In genomic region chr5:58740759-58741158, GRCm38 (mm10) we compare ENCODE assay signal across 13 mouse cellular contexts.
"Had no signal": no experiment of that assay in that cellular context is flagged by ENCODE, and none has a peak within 500 bp of the region (broad histone marks: within the 10 kb centered on the region; RNA-seq: fewer than 3 reads in every experiment).

No protein-coding gene starts in this region.

- H3K36me3 ChIP-seq: kidney, embryonic 15.5 days; limb, embryonic 15.5 days; neural tube, embryonic 13.5 days had no signal

- H3K27ac ChIP-seq: kidney, embryonic 15.5 days; limb, embryonic 15.5 days; liver, embryonic 14.5 days; neural tube, embryonic 13.5 days; stomach, postnatal 0 days had no signal

- H3K9me3 ChIP-seq: kidney, embryonic 15.5 days; limb, embryonic 15.5 days; neural tube, embryonic 13.5 days had no signal

- H3K4me1 ChIP-seq: kidney, embryonic 15.5 days; limb, embryonic 15.5 days; neural tube, embryonic 13.5 days had no signal

- H3K4me2 ChIP-seq: kidney, embryonic 15.5 days; limb, embryonic 15.5 days; neural tube, embryonic 13.5 days had no signal

- DNase-seq: kidney, adult 2 months; kidney, postnatal 25 days; layer of hippocampus, adult 9-11 months; layer of hippocampus, postnatal 36 days; lung, adult 18-20 months; midbrain, embryonic 14.5 days; thymus, postnatal 4 days had no signal

- ATAC-seq: intestine, embryonic 16.5 days had no signal

- H3K4me3 ChIP-seq: kidney, embryonic 15.5 days; limb, embryonic 15.5 days; neural tube, embryonic 13.5 days had no signal

- H3K27me3 ChIP-seq: kidney, embryonic 15.5 days; limb, embryonic 15.5 days; neural tube, embryonic 13.5 days had no signal

- H3K9ac ChIP-seq: kidney, embryonic 15.5 days; limb, embryonic 15.5 days; liver, embryonic 14.5 days; neural tube, embryonic 13.5 days had no signal
